Mouse (Mus musculus) stomach, postnatal 0 days (tissue): ENCODE results near the gene Col18a1. TPM values are rescaled to one million over a fixed set of nuclear protein-coding genes. Genes with fewer than 3 reads are reported as not detected.

ENCODE experiments used
- ATAC-seq: fragments of 200-750 bp; cut with Nextera tagmentation; 2 replicates; pipeline ENCODE4 v1.8.0; 2017; ENCODE audit not compliant: low FRiP score, low TSS enrichment
- DNase-seq: peaks from one replicate; pipeline ENCODE4 v3.0.0-alpha.2; 2016; ENCODE audit warnings: low spot score
- H3K27ac ChIP-seq: fragments of 300-500 bp; sonication (generic); replicated peaks from 2 replicates; pipeline ENCODE4 v1.5.1; 2014; ENCODE audit warnings: mild to moderate bottlenecking, control low read depth
- H3K27me3 ChIP-seq: fragments of 300-500 bp; sonication (generic); 2 replicates; pipeline ENCODE4 v1.6.1; 2014; ENCODE audit warnings: low read length; ENCODE audit not compliant: control insufficient read depth, insufficient read depth
- H3K36me3 ChIP-seq: fragments of 300-500 bp; sonication (generic); 2 replicates; pipeline ENCODE4 v1.6.1; 2014; ENCODE audit warnings: low read length, mixed read lengths; ENCODE audit not compliant: control insufficient read depth, insufficient read depth
- H3K4me1 ChIP-seq: fragments of 300-500 bp; sonication (generic); replicated peaks from 2 replicates; pipeline ENCODE4 v1.6.1; 2014; ENCODE audit warnings: antibody characterized with exemption; ENCODE audit not compliant: control insufficient read depth, insufficient read depth
- H3K4me2 ChIP-seq: fragments of 300-500 bp; sonication (generic); replicated peaks from 2 replicates; pipeline ENCODE4 v1.6.1; 2014; ENCODE audit warnings: low read depth, mild to moderate bottlenecking, control low read depth, moderate library complexity
- H3K4me3 ChIP-seq: fragments of 300-500 bp; sonication (generic); 2 replicates; pipeline ENCODE4 v1.5.1; 2014; ENCODE audit warnings: low read depth, low read length, control low read depth
- H3K9ac ChIP-seq: fragments of 300-500 bp; sonication (generic); 2 replicates; pipeline ENCODE4 v1.6.1; 2014; ENCODE audit warnings: mild to moderate bottlenecking, low read length, control low read depth, mixed read lengths
- H3K9me3 ChIP-seq: fragments of 300-500 bp; sonication (generic); 2 replicates; pipeline ENCODE4 v1.6.1; 2016; ENCODE audit warnings: low read length; ENCODE audit not compliant: control insufficient read depth
- CTCF ChIP-seq: IDR thresholded peaks from 2 replicates; pipeline ENCODE4 v1.5.1; 2016; ENCODE audit warnings: antibody characterized with exemption, low read depth, mild to moderate bottlenecking, moderate library complexity
- EP300 ChIP-seq: optimal IDR thresholded peaks from 2 replicates; pipeline ENCODE3; 2016; ENCODE audit warnings: antibody characterized with exemption
- WGBS: fragments of 180-500 bp; shearing (Covaris S2); extraction: QIAGEN DNeasy Blood & Tissue Kit; methylation state at CpG from one replicate; pipeline ENCODE4 v1.1.7; 2014; 5-methylcytosine and 5-hydroxymethylcytosine counted together
- polyA plus RNA-seq: library from polyadenylated mRNA; unstranded; fragments of >200 nt; fragmentation: Nextera tagmentation; extraction: Ambion mirVana; gene quantifications from 2 replicates; pipeline ENCODE4 v1.2.1, GENCODE M21; 2015

Col18a1 gene
- polyA plus RNA-seq, 1 experiment from 2014 or later = 26.3 TPM

- 81% methylated on average over 4 of the region's 4 CpGs for WGBS
- H3K27me3 ChIP-seq = no peaks in the 10 kb centered on the region
- no peaks in the 10 kb centered on the region for H3K36me3 ChIP-seq
- H3K27ac ChIP-seq = no peak overlapping the region
- H3K4me3 ChIP-seq = no peak overlapping the region
- TF ChIP-seq CTCF (no peak), EP300 (no peak)
- DNase-seq (no peak), ATAC-seq (no peak)
- no peak overlapping the region for H3K9ac ChIP-seq
- H3K4me1 ChIP-seq = peaks cover 5% of the 10 kb centered on the region; the same call in 1 of the 2 replicates
- H3K4me2 ChIP-seq = no peak overlapping the region
- H3K9me3 ChIP-seq = no peaks in the 10 kb centered on the region
Observed at GRCm38 (mm10) chr10:77108106-77108505, 58.2 kb downstream of the Col18a1 start.

GRCm38 (mm10) chr10:77104327-77104726, 62.0 kb downstream of the Col18a1 start:
- H3K9me3 ChIP-seq = no peaks in the 10 kb centered on the region

DNA sequence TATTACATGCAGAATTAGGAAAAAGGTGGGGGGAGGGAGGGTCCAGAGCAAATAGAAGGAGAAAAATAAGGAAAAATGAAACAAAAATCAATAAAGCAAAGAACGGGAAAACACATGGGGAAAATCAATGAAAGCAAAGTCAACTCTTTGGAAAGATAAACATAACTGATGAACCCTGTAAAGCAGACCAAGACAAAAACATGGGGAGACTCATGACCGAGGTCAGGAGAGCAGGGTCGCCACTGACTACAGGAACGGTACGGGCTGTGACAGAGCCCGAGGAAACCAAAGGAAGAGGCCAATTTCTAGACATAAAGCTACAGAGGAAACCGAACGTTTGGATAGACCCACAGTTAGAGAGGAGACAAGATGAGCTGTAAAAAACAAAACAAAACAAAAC, 62.7 kb downstream of the Col18a1 start:
- TF ChIP-seq CTCF = no peak
- TF ChIP-seq EP300 = no peak
- H3K9me3 ChIP-seq = no peaks in the 10 kb centered on the region
- no peaks in the 10 kb centered on the region for H3K36me3 ChIP-seq
- no peak overlapping the region for H3K9ac ChIP-seq
- no peak overlapping the region for H3K4me2 ChIP-seq
- no peak overlapping the region for H3K27ac ChIP-seq
- no peaks in the 10 kb centered on the region for H3K27me3 ChIP-seq
- DNase-seq (no peak), ATAC-seq (no peak)
- 26% methylated on average over 8 of the region's 8 CpGs for WGBS
- H3K4me1 ChIP-seq = no peaks in the 10 kb centered on the region
- no peak overlapping the region for H3K4me3 ChIP-seq

More at GRCm38 (mm10) chr10:77104327-77104726, 62.0 kb downstream of the Col18a1 start:
- DNase-seq (no peak), ATAC-seq (no peak)
- Histone ChIP-seq H3K36me3 (no peaks in the 10 kb centered on the region), H3K27ac (no peak overlapping the region), H3K4me1 (no peaks in the 10 kb centered on the region), H3K9ac (no peak overlapping the region), H3K4me2 (no peak overlapping the region), H3K27me3 (no peaks in the 10 kb centered on the region), H3K4me3 (no peak overlapping the region)
- TF ChIP-seq EP300 = no peak
- no peak for TF ChIP-seq CTCF

- H3K9ac ChIP-seq = no peak overlapping the region
- DNase-seq (no peak), ATAC-seq (no peak)
- no peaks in the 10 kb centered on the region; the same call in 1 of the 2 replicates for H3K4me1 ChIP-seq
- no peaks in the 10 kb centered on the region for H3K36me3 ChIP-seq
- TF ChIP-seq EP300 (no peak), CTCF (no peak)
- H3K27me3 ChIP-seq = no peaks in the 10 kb centered on the region
- no peak overlapping the region for H3K27ac ChIP-seq
- no peaks in the 10 kb centered on the region for H3K9me3 ChIP-seq
- H3K4me3 ChIP-seq = no peak overlapping the region
- no peak overlapping the region for H3K4me2 ChIP-seq
- WGBS = 73% methylated on average over 4 of the region's 4 CpGs
Observed at GRCm38 (mm10) chr10:77099777-77100176, 66.6 kb downstream of the Col18a1 start.

DNA sequence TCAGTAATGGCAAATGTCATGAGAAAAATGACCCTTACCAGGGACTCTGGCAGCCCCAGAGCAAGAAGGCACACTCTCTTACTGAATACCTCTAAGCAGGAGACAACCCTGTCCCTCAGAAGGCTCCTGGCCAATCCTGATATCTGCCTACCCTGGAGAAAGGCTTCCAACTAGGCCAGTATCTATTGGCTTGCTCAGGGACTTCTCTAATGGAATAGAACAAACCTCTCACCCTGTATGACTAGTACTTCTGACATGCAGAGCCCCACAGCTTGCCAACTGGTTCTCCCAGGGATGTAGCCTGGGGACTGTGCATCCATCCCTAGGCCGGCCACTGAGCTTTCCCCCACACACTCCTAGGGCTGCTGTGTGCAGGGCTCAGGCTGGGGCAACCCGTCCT, 67.7 kb downstream of the Col18a1 start:
- Histone ChIP-seq H3K27ac (peak overlapping the region; percentile 65; the same call in 1 of the 2 replicates), H3K9me3 (no peaks in the 10 kb centered on the region)
- WGBS = 69% methylated on average over 2 of the region's 2 CpGs

GRCm38 (mm10) chr10:77097890-77098200, 68.5 kb downstream of the Col18a1 start:
- Histone ChIP-seq H3K4me1 (no peaks in the 10 kb centered on the region; the same call in 1 of the 2 replicates), H3K36me3 (no peaks in the 10 kb centered on the region), H3K9me3 (no peaks in the 10 kb centered on the region; the same call in 1 of the 2 replicates), H3K9ac (no peak overlapping the region), H3K4me3 (no peak overlapping the region), H3K4me2 (no peak overlapping the region), H3K27me3 (no peaks in the 10 kb centered on the region), H3K27ac (peak overlapping the region; percentile 65; the same call in 1 of the 2 replicates)
- TF ChIP-seq CTCF (no peak), EP300 (no peak)
- DNase-seq (no peak), ATAC-seq (peak; percentile 74; the same call in 1 of the 2 replicates)
- 42% methylated on average over 4 of the region's 4 CpGs for WGBS

More for the DNA sequence above, 67.7 kb downstream of the Col18a1 start:
- no peaks in the 10 kb centered on the region for H3K27me3 ChIP-seq
- no peaks in the 10 kb centered on the region for H3K36me3 ChIP-seq
- H3K4me1 ChIP-seq = no peaks in the 10 kb centered on the region; the same call in 1 of the 2 replicates
- TF ChIP-seq CTCF (no peak), EP300 (no peak)
- no peak overlapping the region for H3K4me2 ChIP-seq
- ATAC-seq (no peak), DNase-seq (no peak)
- no peak overlapping the region for H3K9ac ChIP-seq
- no peak overlapping the region for H3K4me3 ChIP-seq
